Mouse (Mus musculus) T-helper 1 cell (primary cell): ENCODE data around the gene Ebpl.

Experiments
- in situ Hi-C: fragments of 300-600 bp; cut with MboI, MseI; formaldehyde crosslinking; loops from one replicate; pipeline ENCODE4 v1.15.1; 2025; ENCODE audit warnings: high pct_unique_total_duplicates

Ebpl gene

GRCm38 (mm10) chr14:61360131-61360980 lies at the start of gene Ebpl:
TSS of gene Ebpl (minus strand) at chr14:61360439.
- in situ Hi-C loops = no loop called here

DNA sequence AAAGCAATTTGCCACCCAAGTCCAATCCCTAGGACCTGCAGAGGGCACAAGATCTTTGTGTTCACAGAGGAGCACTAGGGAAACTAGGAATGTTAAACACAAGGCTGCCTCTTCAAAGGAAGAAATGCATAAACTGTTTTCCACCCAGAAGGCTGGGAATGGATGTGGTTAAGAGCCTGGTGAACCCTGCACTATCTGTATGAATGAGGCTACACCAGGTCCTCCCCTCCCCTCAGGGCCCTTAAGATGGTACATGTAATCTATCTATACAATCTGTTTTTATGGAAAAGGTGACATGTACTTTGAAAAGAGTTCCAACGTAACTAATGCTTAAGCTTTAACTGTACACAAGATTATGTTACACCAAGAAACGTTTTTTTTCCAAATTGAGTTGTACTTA lies 49.8 kb upstream of the Ebpl start:
- in situ Hi-C loops = no loop called here

GRCm38 (mm10) chr14:61407055-61407454 lies 46.8 kb upstream of the Ebpl start:
- in situ Hi-C loops = no loop called here

- in situ Hi-C loops = no loop called here
Measured at GRCm38 (mm10) chr14:61405761-61406160, 45.5 kb upstream of the Ebpl start.

GRCm38 (mm10) chr14:61404941-61405340 lies 44.7 kb upstream of the Ebpl start:
- in situ Hi-C loops = no loop called here

DNA sequence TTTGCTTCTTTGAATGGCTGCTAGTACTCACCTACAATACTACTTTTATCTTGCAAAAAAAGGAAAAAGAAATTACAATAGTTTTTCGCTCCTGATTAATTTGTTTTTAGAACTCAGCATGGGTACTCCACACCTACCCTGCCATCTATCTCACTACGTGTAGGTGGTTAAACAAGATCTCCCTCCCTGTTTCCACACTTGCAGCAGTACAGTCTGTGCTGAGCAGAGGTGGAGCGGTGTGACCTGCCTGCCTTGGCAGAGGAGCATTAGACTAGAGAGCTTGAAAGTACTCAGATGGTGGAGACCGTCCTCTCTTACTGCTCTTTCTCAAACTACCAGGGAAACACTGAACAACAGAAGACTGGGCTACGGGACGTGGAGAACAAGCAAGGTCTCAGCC lies 34.5 kb upstream of the Ebpl start:
- in situ Hi-C loops = no loop called here

DNA sequence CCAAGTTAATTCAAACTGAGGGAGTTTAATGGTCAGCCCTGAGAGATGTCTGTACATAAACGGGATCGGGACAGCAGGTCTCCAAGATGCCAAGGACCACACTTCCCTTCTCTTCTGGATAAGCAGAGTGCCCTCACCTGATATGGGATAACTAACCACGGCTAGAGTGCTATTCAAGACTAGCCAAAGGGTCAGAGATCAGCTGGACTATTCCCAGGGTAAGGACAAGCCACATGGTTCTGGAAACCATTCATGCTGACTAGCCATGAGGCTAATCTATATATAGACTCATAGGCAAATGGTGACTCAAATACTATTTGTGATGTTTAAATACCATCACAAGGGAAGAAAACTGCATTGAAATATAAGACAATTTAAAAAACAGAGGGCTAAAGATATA lies 30.3 kb upstream of the Ebpl start:
- in situ Hi-C loops = no loop called here

DNA sequence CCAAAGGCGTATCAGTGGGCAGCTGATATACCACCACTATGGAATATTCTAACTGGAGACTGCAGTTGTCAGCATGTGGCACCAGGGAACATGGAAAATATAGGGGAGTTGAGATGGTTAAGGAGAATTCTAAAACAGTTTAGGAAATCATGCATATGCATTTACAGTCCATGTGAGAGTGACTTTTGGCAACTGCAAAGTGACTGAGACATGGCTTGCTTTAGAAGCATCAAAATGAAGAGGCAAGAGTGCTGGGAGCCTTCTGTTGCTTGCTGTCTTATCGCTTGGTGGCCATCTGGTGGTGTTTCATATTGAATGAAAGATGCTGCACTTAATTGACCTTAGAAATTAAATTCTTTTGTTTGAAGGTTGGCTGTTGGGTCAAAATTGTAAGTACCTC lies 7.1 kb upstream of the Ebpl start:
- in situ Hi-C loops = no loop called here

DNA sequence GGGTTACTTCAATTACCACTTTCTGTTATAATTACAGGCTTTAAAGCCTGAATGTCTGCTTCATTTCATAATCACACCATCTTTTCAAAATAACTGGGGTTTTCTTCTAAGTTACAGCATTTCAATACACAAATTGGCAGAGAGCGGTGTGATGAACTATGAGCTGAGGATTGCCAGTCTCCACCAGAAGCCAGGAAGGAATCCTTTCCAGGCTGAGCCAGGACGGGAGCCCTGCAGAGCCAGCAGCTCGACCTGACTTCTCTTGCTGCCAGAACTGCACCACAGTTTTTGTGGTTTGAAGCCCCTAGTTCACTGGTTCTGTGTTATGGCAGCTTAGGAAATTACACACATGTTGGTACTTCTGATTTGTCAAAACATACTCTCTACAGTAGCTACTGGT lies 4.4 kb upstream of the Ebpl start:
- in situ Hi-C loops = no loop called here

DNA sequence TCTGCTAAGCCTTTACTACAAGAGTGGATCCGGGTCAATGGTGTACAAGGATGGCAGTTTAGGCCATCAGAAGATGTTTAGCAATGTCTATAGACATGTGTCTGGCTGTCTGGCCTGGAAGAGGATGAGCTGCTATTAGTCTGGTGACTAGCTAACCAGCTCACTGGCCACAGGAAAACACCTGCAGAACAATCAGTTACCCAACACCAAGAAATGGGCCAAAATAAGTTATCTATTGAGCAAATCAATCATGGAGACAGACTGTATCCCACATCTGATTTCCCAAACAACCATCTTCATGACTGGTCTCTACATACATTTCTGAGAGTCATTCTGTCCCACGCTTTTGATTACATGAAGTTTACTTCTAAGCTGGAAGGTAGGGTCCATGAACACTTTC lies 3.5 kb upstream of the Ebpl start:
- in situ Hi-C loops = no loop called here

GRCm38 (mm10) chr14:61362268-61362667 lies 2.0 kb upstream of the Ebpl start:
- in situ Hi-C loops = no loop called here

DNA sequence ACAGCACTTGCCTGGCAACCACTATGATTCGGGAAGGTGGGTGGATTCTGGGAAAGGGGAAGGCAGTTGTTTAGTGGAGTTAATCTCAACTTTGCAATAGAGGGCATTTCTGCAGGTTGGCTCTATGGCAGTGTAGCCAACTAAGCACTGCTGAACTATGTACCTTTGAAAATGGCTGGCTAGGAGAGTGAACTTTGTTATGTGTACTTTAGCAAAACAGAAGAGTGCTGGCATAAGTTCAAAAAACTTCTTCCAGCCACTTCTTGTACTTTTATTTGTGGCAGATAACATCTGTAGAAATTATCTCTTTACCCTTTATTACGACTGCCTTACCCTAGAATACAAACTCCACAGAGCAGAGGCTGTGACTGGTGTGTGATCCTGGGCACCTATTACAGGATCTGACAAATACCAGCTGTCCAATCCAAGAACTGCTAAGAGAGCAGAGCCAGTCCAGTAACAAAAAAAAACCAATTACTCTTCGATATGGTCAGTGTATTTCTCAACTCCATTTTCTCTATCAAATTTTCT lies 807 bp upstream of the Ebpl start:
- in situ Hi-C loops = no loop called here

DNA sequence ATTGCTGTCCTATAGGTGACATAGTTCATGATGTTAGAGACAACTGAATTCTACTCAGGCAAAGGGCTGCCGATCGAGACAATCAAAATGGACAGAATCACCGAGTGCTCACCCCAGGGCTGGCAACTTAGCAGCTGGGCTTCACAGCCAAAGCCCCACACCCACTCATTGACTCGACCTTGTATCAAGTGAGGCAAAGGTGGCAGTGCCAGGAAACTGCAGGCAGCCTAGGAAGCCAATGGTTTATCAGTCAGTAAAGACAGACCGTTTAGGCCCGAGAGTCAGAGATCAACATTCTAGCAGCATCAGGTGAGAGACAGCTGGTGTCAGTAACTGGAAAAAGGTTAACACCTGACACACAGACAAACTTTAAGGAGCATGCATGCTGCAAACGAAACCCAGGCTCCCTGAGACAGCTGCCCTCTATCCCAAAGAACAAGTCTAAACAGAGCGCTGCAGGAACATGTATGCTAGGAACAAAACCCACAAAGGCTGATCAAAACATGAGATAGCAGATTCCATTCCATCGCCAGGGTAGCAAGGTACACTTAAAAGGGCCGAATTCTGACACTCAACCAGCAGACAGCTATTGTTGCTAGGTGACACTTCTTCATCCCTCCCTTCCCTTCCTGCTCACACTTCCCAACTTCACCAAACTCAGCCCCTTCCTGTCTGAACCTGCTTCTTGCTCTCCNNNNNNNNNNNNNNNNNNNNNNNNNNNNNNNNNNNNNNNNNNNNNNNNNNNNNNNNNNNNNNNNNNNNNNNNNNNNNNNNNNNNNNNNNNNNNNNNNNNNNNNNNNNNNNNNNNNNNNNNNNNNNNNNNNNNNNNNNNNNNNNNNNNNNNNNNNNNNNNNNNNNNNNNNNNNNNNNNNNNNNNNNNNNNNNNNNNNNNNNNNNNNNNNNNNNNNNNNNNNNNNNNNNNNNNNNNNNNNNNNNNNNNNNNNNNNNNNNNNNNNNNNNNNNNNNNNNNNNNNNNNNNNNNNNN lies 5.7 kb downstream of the Ebpl start:
- in situ Hi-C loops = no loop called here

GRCm38 (mm10) chr14:61350808-61351207 lies 9.4 kb downstream of the Ebpl start:
- in situ Hi-C loops = no loop called here

DNA sequence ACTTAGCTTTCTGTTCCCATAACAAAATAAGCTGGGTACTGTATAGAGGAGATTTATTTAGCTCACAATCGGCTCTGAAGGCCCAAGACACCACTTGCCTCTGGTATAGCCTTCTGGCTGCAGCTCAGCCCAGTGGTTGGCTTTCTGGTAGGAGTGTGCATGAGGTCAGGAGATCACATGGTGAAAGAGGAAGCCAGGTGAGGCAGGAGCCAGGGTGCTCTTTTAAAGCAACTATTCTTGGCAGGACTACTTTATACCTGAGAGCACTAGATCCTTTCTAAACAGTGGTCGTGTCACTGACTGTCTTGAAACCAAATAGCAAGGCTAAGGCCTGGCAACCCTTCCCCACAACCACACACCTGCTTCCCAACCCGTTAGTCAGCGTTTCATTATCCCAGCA lies 10.4 kb downstream of the Ebpl start:
- in situ Hi-C loops = no loop called here

DNA sequence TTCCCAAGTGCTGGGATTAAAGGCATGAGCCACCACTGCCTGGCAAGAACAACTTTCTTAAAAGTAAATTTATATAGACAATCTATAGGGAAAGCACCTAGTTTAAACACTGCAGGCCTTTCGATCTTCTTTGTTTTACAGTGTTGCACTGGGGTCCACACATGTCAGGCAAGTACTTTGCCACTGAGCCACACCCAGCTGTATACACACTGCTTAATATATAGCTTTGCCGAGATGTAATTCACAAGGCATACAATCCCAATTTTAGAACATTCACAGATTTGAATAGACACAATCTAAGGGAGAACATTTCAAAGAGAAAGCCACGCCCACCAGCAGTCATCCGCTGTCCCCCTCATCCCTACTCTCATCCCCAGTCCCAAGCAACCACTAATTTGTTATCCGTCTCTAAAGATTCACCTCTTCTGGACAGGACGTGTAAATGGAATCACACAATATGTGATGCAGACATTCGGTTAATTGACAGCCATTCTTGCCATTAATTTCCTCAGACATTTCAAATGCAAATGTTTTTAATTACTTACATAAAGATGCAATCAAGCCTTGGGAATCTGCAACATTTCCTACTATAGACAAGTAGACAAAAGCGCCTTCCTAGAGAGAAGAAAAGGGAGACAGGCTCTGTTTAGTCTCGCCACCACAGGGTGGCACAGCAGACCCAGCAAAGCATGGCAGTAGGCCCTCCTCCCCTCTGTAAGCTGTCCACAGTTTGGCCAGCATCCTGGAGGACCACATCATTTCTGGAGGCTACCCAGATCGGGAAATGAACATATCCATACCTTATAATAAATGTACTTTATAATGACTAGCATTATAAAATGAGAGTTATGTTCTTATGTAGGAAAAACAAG lies 13.2 kb downstream of the Ebpl start:
- in situ Hi-C loops = no loop called here

- in situ Hi-C loops = no loop called here
Measured at GRCm38 (mm10) chr14:61344590-61344989, 15.6 kb downstream of the Ebpl start.

DNA sequence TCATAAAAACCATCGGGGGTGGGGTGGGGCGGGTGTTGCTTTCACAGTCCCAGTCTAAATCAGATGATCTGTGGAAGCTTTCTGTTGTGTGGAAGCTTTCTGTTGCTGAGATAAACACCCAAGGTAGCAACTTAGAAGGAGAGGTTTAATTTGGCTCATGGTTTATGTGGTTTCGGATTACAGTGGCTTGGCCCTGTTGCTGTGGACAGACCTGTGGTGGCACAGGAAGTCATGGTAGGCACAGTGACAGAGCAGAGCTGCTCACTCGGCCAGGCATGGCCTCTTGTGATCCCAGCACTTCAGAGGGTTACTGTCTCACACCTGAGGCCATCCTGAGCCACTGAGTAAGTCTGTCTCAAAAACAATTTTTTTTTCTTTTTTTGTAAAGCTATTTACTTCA lies 20.9 kb downstream of the Ebpl start:
- in situ Hi-C loops = no loop called here

GRCm38 (mm10) chr14:61330996-61331561 lies 29.2 kb downstream of the Ebpl start:
- in situ Hi-C loops = loop anchor here (5.0 kb wide), 1 partner anchor 161 kb away; no protein-coding TSS in a partner anchor

- in situ Hi-C loops = loop anchor here (5.0 kb wide), 1 partner anchor 162 kb away; no protein-coding TSS in a partner anchor
Measured at GRCm38 (mm10) chr14:61330591-61330990, 29.6 kb downstream of the Ebpl start.
